Mouse (Mus musculus): ENCODE results near the gene Mtmr3.

GRCm38 (mm10) chr11:4599916-4600315, 5.3 kb upstream of the Mtmr3 start:
- no peak for TF ChIP-seq CTCF (IDR thresholded peaks at IDR 0.05; ENCODE audit: extremely low read depth, insufficient read depth, insufficient read length, insufficient replicate concordance)
- TF ChIP-seq POLR2A (IDR thresholded peaks at IDR 0.05; ENCODE audit: low read depth, low read length): no peak
